Mouse (Mus musculus): ENCODE results near the gene Jpt2. TPM values are rescaled to one million over a fixed set of nuclear protein-coding genes. Genes with fewer than 3 reads are reported as not detected.

The Jpt2 gene
- 25.1 TPM for polyA plus RNA-seq (2017; shearing (Covaris generic))

GRCm38 (mm10) chr17:24960135-24960851 is at the start of gene Jpt2:
Jpt2 (minus strand) TSS chr17:24960689.

GRCm38 (mm10) chr17:24936259-24937237 is 23.9 kb downstream of the Jpt2 start, which contains the start of gene Mapk8ip3:
Mapk8ip3 (minus strand) TSS chr17:24936977.

GRCm38 (mm10) chr17:24896241-24896992 is 64.1 kb downstream of the Jpt2 start, which contains the start of gene Nme3:
Nme3 (plus strand) TSS chr17:24896500.

GRCm38 (mm10) chr17:24894995-24895547 is 65.4 kb downstream of the Jpt2 start, which contains the start of the genes Eme2 and Mrps34:
Eme2 (minus strand) TSS chr17:24895087.
Mrps34 (plus strand) TSS chr17:24895116.

Other genes starting within 250 kb of the Jpt2 start
- gene Rnf151, start 242.6 kb downstream of the Jpt2 start, polyA plus RNA-seq (2017; shearing (Covaris generic)), result not detected
- 1,119 TPM for gene Rps2, start 242.6 kb downstream of the Jpt2 start, polyA plus RNA-seq (2017; shearing (Covaris generic))
- gene Ndufb10, start 236.2 kb downstream of the Jpt2 start, polyA plus RNA-seq (2017; shearing (Covaris generic)), result 157 TPM
- gene Rpl3l, start 232.9 kb downstream of the Jpt2 start, polyA plus RNA-seq (2017; shearing (Covaris generic)), result not detected
- 11.7 TPM for gene Msrb1, start 224.0 kb downstream of the Jpt2 start, polyA plus RNA-seq (2017; shearing (Covaris generic))
- gene Hs3st6, start 207.7 kb downstream of the Jpt2 start, polyA plus RNA-seq (2017; shearing (Covaris generic)), result not detected
- not detected for gene Meiob, start 156.4 kb downstream of the Jpt2 start, polyA plus RNA-seq (2017; shearing (Covaris generic))
- gene Hagh, start 120.5 kb downstream of the Jpt2 start, polyA plus RNA-seq (2017; shearing (Covaris generic)), result 52.8 TPM
- gene Fahd1, start 110.3 kb downstream of the Jpt2 start, polyA plus RNA-seq (2017; shearing (Covaris generic)), result 1.6 TPM
- gene Igfals, start 94.7 kb downstream of the Jpt2 start, polyA plus RNA-seq (2017; shearing (Covaris generic)), result not detected
- 74.6 TPM for gene Nubp2, start 74.3 kb downstream of the Jpt2 start, polyA plus RNA-seq (2017; shearing (Covaris generic))
- 57.3 TPM for gene Spsb3, start 74.0 kb downstream of the Jpt2 start, polyA plus RNA-seq (2017; shearing (Covaris generic))
- 37.6 TPM for gene Eme2, start 65.6 kb downstream of the Jpt2 start, polyA plus RNA-seq (2017; shearing (Covaris generic))
- gene Mrps34, start 65.6 kb downstream of the Jpt2 start, polyA plus RNA-seq (2017; shearing (Covaris generic)), result 67.2 TPM
- gene Nme3, start 64.2 kb downstream of the Jpt2 start, polyA plus RNA-seq (2017; shearing (Covaris generic)), result 24.2 TPM
- 79.3 TPM for gene Mapk8ip3, start 23.7 kb downstream of the Jpt2 start, polyA plus RNA-seq (2017; shearing (Covaris generic))
- 13.5 TPM for gene Cramp1l, start 55.1 kb upstream of the Jpt2 start, polyA plus RNA-seq (2017; shearing (Covaris generic))
- gene Ift140, start 55.4 kb upstream of the Jpt2 start, polyA plus RNA-seq (2017; shearing (Covaris generic)), result 16.4 TPM
- 0.56 TPM for gene Tmem204, start 122.9 kb upstream of the Jpt2 start, polyA plus RNA-seq (2017; shearing (Covaris generic))
- 24.9 TPM for gene Telo2, start 155.3 kb upstream of the Jpt2 start, polyA plus RNA-seq (2017; shearing (Covaris generic))
- gene Ptx4, start 160.1 kb upstream of the Jpt2 start, polyA plus RNA-seq (2017; shearing (Covaris generic)), result not detected
- 29.9 TPM for gene Clcn7, start 172.7 kb upstream of the Jpt2 start, polyA plus RNA-seq (2017; shearing (Covaris generic))
- gene Ccdc154, start 201.8 kb upstream of the Jpt2 start, polyA plus RNA-seq (2017; shearing (Covaris generic)), result not detected
- gene Gm38655, start 214.8 kb upstream of the Jpt2 start, polyA plus RNA-seq (2017; shearing (Covaris generic)), result not detected
- 17.8 TPM for gene BC003965, start 223.9 kb upstream of the Jpt2 start, polyA plus RNA-seq (2017; shearing (Covaris generic))
- gene Unkl, start 227.7 kb upstream of the Jpt2 start, polyA plus RNA-seq (2017; shearing (Covaris generic)), result 57.0 TPM